Mouse (Mus musculus): ENCODE measurements at regions not wholly inside any gene's neighbourhood (a gene's known extent, or its start where the extent isn't known, plus 50 kb on each side); places are given as distances from the start of the nearest gene placed in this dataset.

DNA sequence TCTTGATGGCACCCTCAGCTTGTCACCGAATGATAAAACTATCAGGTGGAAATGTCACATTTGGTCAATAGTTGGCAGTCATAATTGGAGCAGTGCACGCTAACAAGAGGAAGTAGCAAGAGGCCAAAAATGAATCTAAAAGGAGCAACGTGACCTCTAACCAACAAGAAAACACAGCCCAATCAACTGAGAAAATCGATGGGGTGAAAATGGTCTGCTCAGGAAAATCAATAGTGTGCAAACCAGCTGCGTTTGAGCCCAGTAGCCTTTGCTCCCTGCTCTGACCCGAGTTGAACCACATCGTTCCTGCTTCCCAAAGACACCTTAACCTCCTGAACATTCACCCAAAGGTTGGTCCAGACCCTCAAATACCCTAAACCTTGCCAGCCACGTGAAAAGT lies 207.3 kb upstream of the Gm6657 start:
- DNase-seq = no peak

DNA sequence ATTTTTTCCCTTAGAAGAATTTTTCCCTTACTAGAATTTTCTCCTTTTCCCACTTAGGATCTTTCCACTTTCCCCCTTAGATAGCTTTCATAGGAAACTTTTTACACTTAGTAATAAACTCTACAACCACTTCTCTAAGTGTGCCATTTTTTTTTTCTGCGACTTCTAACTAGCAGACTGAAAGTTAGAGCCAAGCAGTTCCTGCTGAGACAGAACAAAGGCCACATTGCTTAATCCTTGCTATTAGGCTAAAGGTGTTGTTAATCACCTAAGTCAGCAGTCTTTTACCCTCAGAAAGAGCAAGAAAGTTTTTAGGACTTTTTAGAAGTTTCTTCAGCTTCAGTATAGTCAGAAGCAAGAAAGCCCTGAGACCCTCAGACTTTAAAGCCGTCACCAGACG lies 204.3 kb upstream of the Gm6657 start:
- no peak for DNase-seq

DNA sequence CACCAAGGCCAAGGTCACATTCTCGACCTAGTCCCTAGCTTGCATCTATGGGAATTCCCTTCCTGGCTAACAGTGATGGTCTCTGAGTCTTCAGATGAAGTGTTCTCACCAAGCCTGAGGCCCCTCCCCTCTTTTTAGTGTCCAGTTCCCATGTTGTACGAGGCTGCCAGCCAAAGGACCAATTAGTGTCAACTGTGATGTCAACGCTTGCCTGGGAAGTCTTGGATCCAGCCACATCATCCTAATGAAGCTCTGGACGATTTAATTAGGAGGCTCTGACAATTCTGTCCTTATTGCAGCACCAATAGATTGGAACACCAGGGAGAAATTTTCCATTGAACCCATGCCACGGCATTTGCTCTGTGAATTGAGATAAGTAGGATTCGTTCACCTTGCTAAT lies 202.4 kb upstream of the Gm6657 start:
- DNase-seq = no peak

DNA sequence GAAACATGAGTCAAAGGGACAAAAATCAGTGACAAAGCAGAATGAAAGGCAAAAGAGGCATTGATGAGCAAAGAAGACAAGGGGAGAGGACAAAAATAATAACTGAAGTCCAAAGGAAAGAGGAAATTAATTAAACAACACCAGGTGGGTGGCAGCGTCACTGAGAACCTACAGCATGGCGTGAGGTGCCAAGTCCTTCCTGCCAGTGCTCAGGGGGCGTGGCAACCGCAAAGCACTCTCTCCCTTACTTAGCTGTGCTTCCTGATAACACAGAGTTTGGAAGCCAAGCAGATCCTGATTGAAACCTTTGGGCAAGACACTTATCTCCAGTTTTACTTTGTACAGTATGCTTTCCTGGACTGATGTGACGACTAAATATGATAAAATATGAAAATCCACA lies 199.9 kb upstream of the Gm6657 start:
- no peak for DNase-seq

DNA sequence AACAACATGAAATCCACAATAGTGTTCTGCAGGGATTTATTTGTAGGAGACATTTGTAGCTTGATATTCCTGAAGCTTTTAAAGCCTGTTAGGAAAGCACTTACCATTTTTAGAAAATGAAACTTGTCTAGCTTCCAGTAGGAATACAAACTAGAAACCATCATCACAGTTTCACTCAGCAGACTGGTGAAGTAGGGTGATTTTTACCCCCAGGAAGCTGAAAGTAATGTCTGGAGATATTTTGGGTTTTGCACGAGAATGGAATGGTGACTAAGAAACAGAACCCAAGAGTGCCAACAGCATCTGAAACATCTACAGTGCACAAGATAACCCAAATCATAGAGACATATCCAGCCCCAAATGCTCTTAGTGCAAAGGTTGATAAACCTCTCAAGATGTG lies 196.1 kb upstream of the Gm6657 start:
- no peak for DNase-seq

DNA sequence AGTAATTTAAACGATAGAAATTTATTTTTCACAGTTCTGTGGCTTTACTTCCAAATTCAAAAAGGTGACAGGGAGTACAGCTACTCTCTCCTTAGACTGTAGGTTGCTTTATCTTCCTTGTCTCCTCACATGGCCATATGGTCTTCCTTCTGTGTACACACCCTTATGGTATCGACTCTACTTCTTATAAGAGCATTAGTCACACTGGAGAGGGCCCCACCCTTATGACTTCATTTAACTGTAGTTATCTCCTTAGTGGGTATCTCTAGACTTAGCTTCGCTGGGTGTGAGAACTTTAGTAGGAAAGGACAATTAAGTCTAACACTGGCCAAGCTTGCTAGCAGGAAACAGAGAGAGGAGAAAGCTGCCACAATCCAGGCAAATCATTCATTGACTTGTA lies 193.6 kb upstream of the Gm6657 start:
- DNase-seq = no peak

DNA sequence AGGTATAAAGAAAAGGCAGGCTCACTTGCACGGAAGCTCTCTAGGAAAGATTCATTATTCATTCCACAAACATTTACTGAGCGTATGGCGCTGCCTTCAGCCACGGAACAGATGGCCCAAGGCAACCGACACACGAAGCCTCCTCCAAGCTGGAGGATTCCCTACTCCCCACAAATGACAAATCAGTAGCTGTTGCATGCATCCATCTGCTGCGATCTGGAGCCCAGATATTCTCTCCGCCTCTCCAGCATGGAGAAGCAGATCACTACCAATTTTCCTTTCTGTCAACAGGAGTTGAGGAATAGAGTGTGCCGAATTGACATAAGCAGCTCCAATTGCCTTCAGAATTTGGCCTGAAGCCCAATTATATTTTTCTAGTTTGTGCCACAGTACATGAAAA lies 192.2 kb upstream of the Gm6657 start:
- no peak for DNase-seq

DNA sequence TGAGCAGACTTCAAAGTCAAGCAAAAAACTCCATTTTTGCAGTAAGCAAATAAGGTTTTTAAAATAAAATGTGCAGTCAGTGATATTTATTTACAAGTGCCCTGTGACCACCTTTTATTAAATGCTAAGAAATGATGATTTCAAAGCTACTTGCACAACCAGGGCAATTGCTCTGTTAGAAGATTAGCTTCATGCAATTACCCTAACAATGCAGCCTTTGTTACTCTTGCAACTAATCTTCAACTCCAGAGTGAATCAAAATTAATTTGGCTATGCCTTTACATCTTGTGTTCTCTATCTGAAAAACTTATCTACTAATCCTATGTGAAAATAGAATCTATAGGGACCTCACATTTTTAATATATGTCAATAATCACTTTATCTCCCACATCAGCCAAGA lies 160.3 kb upstream of the Gm6657 start:
- DNase-seq = no peak

DNA sequence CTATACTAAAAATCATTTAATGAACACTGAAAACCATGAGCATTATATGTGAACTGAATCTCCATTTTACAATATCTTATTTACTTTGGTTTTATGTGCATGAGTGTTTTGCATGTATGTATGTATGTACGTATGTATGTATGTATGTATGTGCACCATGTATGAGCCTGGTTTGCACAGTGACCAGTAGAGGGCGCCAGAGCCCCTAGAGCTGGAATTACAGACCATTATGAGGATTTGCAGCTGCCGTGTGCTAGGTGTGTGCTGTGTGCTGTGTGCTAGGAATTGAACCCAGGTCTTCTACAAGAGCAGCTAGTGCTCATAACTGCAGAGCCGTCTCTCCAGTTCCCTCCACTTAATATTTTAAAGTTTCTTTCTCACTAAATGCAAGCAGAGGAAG lies 147.5 kb upstream of the Gm6657 start:
- no peak for DNase-seq

DNA sequence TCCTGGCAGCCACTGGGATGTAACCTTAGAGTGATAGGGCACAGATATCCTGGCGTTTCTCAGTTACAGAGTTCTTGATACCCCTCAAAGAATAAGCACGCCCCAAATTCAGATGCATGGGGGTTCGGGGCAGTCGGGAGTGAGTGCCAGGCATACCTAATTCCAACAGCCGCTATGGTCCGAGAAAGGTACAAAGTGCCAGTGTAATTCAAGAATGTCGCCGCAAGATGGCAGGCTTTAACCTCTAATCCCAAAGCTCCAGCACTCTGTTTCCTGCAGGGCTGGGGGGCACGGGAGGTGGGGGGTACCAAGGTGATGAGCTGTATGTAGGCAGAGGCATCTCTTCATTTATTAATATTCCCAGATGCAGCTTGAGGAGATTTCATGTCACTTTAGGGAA lies 138.1 kb upstream of the Gm6657 start:
- DNase-seq = peak; percentile 39

DNA sequence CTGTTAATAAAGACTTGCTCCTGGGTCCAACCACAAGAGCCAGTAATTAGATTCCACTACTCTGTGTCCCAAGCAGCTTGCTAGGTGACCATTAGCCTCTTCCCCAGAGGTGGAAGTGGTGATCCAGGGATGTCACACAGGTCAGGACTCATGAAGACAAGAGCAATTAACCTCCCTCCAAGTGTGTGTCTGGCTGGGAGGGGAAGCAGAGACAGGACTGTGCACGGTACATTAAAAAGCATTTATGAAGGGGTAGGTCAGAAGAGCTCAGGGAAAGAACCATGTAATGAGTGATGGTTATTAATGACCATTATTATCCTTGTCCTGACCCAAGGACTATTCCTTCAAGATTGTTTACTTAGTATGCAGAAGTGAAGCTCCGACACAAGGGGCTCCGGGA lies 136.9 kb upstream of the Gm6657 start:
- no peak for DNase-seq

DNA sequence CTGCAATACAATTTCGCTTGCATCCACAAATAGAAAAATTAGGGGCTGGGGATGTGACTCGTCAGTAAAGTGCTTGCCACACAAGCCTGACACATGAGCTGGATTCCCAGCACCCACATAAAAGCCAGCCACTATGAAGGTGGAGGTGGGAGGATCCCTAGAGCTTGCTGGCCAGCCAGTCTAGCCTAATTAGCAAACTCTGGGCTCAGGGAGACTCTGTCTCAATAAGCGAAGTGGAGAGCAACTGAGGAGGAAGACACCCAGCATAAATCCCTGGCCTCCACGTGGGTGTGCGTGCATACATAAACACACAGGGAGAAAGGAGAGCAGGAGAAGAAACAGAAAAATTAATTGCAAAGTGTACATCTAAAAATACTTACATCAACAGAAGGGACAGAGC lies 134.1 kb upstream of the Gm6657 start:
- no peak for DNase-seq

DNA sequence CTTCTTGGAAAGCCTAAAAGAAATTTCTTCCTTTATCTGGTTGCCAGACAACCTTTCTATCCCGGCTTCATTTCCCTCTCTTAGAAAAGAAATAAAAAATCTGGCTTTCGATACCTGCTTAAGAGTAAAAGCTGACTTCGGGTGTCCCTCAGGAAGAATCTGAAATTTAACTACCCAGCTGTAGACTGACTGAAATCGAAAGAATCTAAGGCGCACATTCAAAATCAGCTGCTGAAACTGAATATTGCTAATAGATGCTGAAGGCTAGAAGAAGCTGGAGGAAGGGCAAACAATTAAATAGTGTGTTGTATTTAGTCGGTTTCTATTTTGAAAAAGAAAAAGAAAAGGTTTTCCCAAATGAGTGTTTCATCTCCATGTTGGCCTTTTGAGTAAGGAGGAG lies 128.0 kb upstream of the Gm6657 start:
- DNase-seq = no peak

DNA sequence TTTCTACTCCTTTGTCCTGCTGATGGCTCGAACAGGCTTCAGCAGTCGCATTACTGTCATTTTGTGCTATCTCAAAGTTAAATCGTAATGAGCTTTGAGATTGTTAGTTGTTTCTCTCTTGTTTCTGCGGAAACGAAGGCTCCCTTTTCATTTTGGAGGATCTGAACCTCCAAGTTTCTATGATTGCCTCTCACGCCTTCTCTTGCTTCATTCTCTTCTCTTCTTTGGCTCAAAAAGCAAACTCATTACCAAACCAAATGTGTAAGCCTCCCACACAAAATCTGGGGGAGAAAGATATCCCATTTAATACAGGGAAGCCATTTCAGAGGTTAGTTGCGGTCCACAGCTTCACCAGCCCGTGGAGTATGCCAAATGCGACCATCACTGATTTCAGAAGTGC lies 121.1 kb upstream of the Gm6657 start:
- no peak for DNase-seq

DNA sequence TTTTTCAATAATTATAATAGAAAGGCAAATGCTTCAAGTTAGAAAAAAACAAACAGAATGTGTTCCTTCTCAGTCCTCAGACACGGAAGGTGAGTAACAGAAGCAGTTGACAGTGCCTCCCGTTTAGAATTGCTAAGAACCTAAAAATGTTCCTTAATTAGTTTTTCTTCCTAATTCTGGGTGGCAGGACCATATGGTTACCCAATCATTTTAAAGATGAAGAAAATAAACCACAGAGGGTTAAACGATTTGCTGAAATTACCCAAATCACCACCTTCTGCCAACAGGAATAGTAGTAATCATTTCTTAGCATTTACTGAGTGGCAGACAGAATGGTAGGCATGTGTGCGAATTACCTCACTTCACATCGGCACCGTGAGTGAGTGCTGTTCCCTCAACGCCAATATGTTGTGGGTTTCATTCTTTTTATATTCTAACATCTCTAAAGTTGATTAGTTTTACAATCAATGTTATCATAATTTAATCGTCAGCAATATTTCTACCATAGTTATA lies 119.7 kb upstream of the Gm6657 start:
- no peak for DNase-seq

DNA sequence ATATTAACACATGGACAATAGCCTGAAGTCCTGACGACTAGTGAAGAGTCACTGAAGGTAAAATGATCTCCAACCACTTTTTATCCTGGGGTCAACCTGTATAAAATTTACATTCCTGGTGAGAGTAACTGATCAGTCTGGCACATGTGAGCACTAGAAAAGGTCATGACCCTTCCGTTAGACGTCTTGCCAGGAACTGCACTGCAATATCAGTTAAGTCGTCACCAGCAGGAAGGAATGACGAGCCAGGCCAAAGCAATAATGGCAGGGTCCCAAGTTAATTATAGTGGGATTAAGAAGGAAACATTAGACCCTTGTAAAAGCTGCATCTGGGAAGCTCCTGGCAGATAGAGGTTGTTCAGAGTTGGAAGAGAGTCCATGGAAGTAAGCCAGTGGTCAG lies 116.8 kb upstream of the Gm6657 start:
- no peak for DNase-seq

DNA sequence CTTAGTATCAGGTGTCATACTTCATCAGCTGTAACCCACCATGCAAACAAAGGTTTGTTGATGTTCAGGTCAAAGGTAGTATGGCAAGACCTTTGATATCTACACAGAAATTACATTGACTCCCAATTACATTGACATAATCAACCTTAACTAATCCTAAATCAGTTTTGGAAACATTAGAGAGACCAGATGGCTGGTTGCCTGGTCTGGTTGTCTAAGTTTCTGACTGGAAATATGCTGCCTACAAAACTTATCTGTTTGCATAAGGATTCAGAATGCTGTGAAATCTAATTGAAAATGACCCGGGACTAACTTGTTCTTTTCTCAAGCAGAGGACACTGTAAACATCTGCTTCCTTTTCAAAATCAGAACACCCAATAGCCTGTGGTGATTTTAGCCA lies 111.9 kb upstream of the Gm6657 start:
- DNase-seq = no peak

DNA sequence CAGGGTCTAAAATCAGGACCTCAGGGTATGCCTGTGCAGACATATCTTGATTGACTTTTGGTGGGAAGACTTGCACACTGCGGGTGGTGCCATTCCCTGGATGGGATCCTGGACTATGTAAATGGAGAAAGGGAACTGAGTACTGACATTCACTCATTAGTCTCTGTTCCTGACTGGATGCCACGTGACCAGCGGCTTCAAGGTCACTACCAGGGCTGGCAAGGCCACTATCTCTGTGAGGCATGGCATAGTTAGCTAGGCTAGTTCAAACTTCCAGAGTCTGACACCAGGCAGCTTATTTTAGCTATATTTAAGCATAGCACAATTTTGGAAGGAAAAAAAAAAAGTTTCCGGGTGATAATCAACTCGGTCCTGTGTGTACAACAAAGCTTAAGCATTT lies 108.0 kb upstream of the Gm6657 start:
- no peak for DNase-seq

DNA sequence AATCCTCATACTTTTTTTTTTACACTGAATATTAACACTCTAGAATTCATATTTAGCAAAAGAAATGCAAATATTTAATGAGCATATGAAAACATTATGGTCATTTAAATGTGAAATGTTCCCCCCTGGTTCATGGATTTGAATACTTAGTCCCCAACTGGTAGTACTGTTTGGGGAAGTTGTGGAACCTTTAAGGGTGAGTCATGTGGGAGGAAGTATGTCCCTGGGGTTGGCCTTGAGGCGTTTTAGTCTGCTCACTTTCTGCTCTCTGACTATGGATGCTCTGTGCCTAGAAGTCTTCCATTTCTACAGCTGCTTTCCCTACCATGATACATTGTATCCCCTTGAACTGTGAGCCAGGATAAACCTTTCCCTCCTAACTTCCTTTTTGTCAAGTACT lies 106.1 kb upstream of the Gm6657 start:
- DNase-seq = no peak

DNA sequence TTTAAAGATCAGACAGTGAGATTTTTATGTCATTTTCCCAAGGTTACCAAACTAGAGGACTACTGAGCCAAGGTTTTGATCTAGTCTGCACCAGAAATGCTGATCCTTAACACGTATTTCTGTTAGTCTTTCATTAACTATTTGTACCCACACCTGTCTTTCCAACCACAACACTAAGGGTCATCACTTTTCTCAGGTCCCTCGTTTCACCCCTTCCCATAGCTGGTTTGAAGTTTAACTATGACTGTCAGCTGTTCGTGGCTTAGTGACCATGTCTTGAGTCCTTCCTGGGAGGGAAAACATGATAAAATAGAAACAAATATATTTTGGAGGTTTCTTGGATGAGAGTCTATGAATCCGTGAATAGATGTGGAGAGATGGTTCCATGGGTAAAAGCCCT lies 99.6 kb upstream of the Gm6657 start:
- DNase-seq = no peak

DNA sequence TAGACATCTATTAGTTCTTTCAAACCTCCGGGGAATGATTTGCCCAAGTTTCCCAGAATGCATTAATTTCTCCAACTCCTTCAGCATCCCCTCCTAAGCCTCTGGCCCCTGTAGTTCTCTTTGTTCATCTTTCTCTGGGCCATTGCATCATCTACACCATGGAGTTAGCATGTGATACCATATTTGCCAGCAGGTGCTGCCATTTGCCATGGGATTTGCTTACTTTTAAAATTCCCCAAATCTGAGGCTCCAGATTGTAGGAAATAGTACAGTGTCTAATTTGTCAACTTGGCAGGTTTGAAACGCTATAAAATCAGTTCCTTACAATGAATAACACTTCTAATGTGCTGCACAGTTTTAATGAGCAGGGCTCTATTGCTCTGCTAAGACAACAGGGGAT lies 98.7 kb upstream of the Gm6657 start:
- no peak for DNase-seq

DNA sequence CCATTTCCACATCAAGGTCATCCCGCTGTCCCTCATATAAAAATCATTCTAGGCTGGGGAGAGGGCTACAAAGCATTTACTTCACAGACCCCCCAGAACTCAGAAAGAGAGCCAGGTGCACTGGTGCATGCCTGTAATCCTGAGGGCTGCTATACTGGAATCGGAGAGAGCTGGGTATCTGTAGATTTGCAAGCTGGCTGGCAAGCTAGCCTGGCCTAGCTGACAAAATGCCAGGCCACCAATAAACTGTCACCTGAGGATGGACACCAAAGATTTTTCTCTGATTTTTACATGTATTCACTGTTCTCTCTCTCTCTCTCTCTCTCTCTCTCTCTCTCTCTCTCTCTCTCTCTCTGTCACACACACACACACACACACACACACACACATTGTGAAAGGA lies 98.1 kb upstream of the Gm6657 start:
- no peak for DNase-seq

DNA sequence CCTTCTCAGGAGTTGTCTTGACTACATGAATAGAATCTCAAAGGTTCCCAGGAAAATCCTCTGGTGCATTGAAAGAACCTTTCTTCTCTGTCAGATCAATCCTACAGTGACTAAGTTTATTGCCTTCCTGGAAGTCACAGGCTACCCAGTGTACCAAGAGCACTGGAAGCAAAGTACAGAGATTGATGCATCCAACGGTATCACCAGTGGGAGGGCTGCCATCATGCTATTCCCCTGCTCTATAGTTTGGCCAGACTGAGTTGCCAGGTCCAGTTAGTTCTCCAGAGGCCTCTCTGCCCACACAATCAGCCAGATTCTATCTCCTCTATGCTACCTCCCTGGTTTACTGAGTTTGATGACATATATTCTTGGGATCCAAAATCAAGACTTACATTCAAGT lies 96.9 kb upstream of the Gm6657 start:
- no peak for DNase-seq

DNA sequence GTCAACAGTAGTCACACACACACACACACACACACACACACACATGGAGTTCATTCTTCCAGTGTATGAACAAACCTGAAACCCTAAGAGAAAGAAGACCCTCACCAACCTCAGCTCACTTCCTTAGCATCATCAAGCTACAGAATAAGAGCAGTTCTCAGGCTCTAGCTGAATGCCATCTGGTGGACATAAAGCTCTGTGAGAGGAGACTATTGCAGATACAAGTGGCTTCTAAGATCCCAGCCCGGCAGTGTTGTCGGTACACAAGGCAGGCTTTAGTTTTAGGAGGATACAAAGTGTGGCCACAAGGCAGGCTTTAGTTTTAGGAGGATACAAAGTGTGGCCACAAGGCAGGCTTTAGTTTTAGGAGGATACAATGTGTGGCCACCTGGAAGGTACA lies 96.3 kb upstream of the Gm6657 start:
- DNase-seq = no peak

DNA sequence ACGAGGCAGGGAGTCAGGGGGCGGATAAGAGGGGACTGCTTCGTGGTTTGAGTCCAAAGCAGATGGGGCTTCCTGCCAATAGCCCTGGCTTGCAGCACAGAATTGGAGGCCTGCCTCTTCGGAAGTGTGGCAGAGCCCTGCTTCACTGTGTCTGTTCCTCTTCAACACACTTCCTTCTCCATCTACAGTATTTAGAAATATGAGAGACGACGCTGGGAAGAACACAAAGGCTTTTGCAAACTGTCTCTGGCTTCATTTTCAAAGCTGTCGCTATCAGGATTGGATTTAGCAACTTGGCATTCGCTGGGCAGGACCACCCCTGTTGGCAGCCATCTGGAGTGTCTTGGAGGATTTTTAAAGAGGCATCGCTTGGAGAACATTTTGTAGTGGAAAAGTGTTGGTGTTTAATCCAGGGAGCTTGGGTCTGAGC lies 95.3 kb upstream of the Gm6657 start:
- peak; percentile 9 for DNase-seq

DNA sequence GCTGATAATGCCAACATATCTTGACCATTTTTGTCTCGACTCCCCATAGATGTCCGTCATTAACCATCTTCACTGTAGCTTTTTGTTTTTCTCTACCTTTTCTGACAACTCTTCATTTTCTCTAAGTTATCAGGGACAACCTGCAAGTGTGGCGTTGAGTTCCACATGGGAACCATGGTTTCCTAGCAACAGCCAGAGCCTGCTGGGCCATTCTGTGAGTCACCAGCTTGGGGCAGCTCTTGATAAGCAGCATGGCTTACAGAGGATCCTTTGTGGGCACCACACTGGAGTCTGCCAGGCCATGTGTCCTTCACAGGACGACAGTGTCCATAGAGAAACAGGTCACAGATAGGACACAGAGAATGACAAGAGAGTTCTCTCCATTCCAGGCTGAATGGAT lies 94.3 kb upstream of the Gm6657 start:
- DNase-seq = no peak
